Mouse (Mus musculus) lung, postnatal 25 days (tissue): ENCODE results near the gene Mcm10.

Experiments used
- DNase-seq: peaks from one replicate; pipeline ENCODE4 v3.0.0; 2022; ENCODE audit warnings: low spot score

Gene Mcm10

DNA sequence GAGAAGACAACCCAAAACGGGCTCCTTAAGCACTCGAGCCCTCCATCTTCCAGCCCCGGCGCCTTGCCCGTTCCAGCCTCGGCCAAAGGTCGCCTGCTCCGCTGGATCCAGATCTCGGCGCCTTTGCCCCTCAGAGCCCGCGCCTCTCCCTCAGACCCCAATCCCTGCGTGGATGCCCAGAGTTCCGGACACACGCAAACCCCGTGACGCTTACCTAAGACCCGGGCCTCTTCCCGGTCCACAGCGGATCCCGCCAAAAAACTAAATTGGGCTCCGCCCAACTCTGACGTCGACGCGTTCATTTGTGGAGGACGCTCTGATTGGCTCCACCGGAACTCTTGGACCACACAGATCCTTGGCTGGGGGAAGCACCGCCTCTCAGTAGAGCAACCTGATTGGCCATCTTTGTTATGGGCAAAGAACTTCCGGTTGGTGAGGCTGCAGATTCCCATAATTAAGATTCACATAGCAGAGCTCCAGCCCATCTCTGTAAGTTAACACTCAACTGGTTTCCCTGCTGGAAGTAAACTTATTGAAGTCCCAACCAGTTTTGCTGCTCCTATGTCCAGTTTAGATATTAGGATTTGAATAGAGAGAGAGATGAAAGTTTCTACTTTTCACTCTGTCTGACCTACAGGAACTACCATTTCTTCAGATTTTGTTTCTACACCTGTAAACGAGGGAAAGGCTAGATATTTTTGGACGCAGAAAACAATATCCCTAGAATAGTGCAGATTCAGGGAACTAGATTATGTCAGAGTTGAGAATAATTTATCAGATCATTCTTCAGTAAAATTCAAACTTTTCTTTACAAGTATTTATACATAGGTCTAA, at the start of gene Mcm10:
Gene Mcm10 (minus strand): TSS at position 301 of the 834 bp plus-strand sequence.
- DNase-seq = peak; percentile 96

DNA sequence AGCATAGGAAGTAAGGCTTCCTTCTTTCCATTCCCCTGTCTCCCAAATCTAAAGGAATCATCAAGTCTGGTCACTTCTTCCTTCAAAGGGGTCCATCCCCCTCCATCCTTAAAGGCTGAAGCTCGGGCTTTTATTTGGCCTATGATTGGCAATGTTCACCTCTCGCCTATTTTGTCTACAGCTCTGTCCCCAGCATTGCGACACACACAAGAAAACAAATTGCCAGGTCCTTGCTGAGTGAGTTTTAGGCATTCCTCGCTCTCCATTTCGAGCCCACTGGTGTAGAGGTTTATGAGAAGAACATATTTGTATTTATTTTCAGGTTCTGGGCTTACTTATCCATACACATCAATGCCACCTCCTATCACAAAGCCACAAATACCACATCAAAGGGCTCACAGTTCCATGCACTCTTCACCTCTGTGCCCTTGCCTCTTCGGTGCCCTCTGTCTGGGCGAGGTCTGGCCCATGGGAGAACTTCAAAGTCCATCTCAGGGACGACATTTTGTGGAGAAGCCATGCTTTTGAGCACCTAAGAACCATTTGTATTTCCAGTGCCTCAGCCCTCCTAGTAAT, 48.6 kb upstream of the Mcm10 start:
- DNase-seq = no peak

DNA sequence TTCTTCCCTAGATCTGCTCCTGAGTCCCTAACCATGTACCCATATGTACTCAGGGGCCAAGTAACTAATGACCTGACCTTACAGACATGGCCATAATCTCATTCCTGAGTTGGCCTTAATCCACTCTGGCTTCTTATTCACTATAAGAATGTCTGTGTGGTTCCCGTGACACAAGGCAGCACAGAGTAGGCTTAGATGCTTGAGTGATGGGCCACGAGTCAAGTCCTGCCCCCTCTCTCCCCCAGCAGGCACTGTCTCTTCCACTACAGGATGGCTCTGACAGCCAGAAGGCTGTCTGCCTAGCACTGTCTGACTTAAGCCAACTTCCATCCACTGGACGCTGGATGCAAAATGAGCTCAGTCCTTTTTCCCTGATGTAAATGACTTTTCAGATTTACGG, 47.4 kb upstream of the Mcm10 start:
- no peak for DNase-seq

DNA sequence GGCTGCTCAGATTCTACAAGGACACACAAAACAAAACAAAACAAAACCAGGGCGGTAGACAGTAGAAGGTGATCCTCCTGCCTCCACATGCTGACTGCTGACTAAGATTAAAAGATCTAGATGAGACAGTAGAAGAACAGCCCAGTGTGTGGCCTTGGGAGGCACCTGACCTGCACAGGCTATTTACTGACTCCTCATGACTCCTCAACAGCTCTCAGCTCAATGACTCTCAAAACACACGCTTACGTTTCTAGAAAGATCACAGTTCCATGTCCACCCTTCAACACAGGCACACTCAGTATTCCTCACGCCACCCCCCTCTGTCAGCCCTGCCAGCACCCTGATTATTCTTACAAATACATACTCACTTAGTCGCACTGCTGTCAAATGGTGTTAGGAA, 45.8 kb upstream of the Mcm10 start:
- peak; percentile 61 for DNase-seq

DNA sequence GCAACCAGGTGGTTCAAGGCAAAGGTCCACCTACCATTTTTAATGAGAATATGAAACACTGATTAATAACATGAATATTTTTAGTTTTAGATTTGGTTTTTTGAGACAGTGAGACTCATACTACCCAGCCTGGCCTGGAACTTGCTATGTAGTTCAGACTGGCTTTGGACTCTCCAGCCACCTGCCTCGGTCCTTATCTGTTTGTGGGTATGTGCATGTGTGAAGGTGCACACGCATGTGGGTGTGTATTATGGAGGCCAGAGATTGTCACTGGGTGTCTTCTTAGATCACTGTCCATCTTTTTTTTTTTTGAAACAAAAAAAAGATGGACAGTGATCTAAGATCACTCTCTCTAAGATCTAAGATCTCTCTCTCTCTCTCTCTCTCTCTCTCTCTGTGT, 38.0 kb upstream of the Mcm10 start:
- DNase-seq = no peak

DNA sequence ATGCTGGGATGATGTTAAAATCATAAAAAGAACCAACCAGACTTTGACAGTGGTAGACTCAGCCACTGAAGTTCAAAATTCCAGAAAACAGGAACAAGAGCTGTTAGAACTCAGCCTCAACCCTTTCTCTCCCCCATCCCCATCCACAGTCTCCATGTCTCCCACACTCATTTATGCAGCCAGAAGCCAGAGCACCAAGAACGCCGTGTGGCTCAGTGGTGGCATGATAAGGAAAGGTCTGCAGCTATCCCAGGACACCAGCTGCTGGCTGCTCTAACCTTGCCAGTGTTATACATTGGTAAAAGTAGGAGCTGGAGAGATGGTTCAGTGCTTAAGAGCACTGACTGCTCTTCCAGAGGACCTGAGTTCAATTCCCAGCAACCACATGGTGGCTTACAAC, 34.4 kb upstream of the Mcm10 start:
- DNase-seq = no peak

DNA sequence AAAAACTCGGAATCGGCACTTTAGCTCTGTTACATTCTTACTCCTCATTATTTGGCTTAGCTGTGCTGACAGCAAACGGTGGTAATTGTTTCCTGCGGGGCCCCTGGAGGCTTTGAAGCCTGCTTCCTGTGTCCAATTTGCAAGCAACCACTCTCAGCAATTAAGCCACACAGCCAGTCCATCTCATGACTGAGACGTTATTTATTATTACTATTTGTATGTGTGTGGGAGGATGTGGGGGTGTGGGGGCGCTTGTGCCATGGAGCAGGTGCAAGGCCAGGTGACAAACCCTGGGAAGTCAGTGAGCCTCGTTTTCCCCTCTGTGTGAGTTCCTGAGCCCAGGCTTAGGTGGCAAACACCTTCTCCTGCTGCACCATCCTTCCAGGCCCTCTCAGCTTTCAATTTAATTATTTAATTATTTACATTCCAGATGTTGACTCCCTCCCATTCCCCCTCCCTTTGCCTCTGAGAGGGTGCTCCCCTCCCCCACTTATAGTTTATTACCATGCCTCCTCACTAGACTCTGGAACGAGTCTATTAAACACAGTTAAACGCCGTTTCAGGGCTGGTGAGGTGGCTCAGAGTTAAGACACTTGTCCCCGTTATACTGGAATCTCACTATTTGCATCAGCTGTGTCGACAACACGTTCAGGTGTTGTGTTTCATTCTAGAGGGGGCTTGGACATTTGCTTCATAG, 32.8 kb upstream of the Mcm10 start:
- DNase-seq = no peak

DNA sequence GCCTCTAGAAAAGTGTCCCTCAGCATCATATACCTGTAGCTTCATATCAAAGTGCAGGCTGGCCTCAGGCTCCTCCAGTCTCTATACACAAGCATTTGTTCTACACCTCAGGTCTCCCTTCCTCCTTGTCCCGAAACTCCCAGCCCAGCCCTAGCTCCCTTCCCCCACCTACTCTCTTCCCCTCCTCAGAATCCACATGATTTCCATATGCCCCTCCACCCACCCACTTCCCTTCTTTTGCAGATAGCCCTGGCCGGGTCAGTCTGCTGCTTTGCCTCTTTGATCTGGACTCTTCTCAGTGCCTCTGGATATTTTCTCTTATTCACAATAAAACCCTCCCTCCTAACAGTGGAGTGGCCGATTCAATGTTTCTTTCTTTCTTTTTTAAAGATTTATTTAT, 31.7 kb upstream of the Mcm10 start:
- no peak for DNase-seq

DNA sequence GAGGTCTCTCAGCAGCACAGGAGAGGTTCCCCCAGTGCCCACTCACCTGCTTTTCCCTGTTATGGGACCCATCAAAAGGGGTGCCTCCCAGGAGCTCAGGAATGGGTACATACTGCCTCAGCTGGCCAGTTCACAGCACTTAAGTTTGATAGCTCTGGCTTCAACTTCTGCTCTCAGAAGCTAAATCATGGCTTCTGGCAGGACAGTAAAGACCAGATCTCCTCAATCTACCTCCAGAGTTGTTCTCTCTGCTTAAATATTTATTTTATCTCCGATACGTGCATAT, 30.8 kb upstream of the Mcm10 start:
- no peak for DNase-seq

DNA sequence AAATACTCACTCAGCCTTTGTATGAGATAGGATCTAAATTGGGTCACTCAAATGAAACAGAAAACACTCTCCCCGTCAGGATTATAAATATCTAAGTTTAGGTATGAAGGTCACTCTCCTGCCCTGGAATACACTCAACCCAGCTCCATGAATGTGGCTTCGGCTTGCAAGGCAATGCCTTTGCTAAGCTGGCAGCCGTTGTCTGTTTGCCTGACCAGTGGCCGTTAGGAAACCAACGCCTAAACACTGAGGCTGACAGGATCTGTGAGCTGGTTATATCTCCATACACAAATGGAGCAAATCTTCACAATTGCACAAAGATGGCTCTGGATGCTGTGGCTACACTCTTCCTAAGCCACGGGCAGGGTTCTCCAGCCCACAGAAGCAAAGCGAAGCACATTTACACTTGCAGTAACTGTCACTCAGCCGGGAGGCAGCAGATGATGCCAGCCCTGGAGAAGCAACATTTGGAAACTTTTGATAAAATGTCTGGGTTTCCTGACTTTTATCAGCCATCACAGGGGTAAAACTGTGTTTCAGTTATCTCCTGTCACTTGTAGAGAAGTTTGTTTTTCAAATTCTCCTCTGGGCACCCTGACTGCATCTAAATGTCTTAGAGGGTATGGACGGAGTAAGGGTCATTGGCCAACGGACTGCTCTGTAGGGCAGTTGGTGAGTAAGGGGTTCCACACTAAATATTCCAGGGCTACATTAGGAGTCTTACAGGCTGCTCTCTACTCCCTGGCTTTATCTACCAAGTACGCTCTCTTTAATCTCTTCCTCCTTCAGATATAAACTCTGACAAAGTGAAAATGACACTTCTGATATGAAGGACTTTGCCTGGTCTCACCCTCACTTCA, 30.3 kb upstream of the Mcm10 start:
- no peak for DNase-seq

DNA sequence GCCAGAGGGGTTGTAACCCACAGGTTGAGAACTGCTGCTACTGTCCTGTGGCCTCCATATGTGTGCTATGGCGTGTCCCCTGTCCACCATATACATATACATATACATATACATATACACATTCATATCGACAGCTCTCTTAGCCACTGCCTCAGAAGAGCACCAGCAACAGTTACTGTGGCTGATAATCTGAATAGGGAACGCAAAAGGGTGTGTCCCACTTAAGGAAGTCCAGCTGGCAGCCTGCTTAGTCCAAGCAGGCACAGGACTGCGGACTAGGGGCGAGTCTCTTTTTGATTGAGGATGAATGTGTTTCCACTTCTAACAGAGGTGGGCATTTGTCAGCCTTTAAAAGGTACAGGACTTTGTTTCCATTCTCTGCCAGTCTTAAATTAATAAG, 29.3 kb upstream of the Mcm10 start:
- no peak for DNase-seq

DNA sequence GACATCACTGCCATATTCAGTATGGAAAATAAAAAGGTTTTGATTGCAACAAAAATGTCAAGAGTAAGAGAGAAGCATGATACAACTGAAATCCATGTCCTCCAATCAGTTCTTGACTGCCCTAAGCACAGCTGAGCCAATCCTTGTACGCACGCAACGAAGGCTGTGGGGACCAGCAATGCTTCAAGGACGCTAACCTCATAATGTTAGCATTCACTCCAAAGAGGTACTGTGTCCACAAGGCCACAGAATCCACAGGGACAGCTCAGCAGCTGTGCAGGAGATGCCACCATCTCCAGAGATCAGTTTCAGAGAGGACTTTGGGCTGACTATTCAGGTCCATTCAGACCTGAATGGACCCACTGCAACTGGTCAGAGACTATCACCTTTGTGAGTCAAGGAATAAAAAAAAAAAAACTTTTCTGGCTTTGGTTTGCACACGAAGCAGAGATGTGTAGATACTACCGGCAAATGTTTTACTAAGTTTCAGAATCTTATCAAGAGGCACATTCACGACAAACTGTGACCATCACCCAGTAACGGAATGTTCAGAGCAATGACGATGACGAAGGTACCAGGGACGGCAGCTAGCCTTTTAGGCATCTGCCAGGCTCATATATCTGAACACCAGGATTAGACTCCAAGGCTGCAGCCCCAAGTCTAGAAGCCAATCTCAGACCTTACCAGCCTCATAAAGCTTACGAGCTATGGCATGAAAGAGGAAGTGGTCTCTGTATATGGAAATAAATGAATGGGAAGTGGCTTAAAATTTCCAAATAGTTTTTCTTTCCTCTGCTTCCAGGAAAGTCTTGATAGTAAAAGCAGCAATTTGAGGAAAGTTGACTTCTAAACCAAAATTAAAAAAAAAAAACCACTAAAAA, 27.9 kb upstream of the Mcm10 start:
- no peak for DNase-seq

DNA sequence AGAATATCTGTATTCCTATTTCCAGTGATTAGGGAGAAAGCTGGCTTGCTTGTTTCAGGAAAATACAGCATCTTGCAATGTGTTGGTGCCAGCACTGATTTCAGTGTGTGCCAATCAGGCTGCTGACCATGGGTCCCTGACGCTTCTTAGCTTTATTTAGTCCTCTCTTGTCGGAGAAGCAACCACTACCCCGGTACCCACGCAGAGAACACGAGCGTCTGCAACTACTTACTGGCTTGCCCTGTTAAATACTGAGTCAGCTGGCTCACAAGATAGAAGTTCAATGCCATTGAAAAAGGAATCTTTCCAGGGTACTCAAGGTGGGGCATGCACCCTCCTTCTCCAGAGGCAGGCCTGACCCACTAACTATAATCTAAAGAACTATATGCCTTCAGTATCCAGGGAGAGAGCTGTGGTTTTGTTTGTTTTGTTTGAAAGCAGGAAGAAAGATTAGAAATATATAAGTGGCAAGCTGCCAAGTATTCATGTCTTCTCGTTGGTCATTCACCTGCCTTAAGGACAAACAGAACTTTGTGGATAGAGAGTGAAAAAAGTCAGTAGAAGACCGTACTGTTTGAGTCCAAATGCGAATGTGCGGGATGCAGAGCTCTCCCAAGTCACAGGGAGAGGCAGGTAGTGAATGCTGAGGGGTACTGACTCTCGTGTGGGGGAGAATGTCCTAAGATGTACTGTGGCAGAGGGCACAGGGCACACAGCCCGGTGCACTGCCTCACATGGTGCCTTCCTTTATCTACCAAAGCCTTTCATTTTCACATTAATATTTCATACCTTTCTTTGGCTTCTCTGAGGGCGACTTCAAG, 27.0 kb upstream of the Mcm10 start:
- no peak for DNase-seq

DNA sequence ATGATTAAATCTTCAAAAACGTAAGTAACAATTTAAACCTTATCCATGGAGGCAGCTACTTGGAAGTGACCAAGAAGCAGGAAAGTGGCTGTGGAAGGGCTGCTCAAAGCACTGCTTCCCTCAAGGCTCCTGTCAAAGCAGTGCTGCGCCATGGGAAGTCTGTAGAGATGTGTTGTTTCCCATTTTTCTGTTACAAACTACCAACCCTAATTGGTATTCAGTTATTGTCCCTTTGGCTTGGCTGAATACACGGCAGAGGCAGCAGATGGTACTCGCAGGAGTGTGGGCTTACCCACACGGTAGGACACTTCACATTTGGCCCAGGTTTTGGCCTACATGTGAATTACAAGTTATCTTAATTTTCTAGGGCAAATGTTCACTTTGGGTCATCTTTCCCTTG, 25.7 kb upstream of the Mcm10 start:
- no peak for DNase-seq

DNA sequence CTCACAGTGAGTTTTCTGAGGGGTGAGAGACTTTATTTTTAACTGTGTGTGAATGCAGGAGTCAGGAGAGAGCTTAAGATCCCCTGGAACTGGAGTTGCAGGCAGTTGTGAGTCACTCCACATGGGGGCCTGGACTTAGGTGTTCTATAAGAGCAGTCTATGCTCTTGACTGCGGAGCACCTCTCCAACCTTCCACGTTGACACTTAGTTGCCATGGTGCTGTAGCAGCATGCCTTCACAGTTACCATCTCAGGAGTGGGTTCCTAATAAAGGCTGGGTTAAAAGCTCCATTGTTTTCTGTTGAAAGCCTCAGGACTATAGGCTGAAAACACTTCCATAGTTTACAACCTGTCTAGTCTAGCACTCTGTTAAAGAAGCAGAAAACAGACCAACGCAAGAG, 24.8 kb upstream of the Mcm10 start:
- DNase-seq = peak; percentile 73

DNA sequence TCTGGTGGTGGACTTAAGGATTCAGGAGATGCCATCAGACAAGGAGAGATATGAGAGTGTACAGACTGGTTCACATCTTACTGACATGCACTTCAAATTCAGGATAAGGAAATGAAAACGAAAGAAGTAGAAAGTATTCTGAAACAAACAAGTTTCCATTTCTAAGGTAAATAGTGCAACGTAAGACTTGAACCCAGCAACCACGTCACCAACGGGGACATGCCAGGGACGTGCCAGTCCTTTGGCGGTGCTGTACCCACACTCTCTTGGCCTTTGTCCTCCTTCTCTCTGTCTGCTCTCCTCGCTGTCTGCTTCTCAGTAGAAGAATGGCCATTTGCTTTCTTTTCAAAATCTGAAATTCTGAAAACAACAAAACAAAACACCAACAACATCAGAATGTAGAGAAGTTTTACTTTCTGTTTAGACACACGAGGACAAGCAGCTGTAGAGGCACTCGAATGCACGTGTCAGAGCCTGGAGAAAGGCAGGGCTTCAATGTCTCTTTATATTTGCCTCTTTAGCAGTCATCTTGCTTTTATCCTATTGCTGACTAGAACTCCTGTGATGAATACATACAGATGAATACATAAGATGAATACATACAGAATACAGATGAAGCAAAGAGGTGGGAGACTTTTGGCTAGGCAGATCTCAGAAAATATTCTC, 24.0 kb upstream of the Mcm10 start:
- no peak for DNase-seq

DNA sequence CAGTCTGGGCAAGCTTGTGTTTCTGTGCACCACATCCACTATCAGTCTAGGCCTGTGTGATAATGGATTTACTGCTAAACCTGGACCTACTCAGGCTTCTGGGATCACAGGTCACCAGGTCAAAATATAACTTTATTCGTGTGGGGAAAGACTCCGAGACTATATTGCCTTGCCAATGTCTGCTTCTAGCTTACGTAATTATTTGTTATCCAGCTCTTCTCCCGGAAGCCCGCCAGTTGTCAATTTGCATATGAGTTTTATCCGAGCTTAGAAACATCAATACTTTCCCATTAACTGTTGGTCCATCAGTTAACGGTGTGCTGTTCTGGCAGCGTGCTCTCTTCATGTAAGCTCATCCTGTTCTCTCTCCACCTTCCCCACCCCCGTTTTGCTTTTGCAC, 22.6 kb upstream of the Mcm10 start:
- DNase-seq = no peak

DNA sequence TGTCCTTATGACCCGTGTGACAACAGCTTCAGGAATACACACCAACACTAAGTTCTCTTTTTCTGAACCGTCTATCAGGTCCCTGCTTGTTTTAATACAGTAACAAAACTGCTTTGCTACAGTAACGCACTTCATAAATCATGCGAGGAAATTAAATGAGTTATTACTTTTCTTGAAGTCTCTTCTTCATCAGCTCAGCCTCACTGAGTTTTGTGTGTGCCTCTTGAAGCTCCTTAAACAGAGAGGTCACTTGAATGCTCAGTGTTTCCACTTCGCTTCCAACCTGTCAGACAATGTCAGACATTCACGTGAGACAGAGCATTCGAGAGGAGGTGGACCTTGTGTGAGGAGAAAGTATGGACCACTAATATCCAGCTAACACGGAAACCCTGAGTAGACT, 22.2 kb upstream of the Mcm10 start:
- DNase-seq = no peak

DNA sequence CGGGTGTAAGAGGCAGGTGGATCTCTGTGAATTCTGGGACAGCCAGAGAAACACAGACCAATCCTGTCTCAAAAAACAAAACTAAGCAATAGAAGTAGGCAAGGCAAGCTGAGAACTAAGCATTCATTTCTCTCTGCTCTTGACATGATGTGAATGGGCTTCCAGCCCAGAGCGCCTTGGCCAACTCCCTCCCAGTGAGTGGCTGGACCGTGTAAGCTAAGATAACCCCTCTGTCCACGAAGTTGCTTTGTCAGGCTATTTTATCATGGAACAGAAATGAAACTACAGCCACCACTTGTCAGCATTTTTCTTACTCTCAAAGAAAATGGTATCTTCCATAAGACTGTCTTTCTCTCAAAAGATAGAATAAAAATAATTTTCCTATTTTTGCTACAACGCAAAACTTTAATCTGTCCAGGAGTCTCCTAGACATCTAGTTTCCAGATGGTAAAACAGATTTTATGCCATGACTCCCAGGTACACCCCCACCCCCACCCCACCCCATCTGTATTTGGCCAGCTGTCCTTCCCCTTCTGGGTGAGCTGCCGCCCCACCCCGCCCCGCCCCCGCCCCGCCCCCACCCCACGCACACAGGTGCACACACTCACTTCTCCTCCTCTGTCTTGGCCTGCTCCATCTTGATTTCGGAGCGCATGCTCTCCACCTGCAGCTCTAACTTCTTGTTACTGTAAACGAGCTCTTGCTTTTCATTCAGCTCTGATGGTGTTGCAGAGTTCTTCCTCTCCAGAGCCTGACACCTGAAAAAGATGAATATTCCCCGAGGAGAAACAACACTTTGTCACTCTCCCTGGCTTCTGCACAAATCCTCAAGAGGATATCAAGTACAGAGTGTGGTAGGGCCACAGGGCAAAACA, 21.2 kb upstream of the Mcm10 start:
- DNase-seq = no peak
